8 mouse cellular contexts compared by ENCODE assay signal in genomic region chr4:46989842-46990241, GRCm38 (mm10). TPM values are rescaled to one million over a fixed set of nuclear protein-coding genes. Genes with fewer than 3 reads are reported as not detected.
DNase-seq lines count a peak whose midpoint lies in the region; ATAC-seq and TF ChIP-seq lines count a peak whose summit lies in the region.

No protein-coding gene starts in this region.

- TF ChIP-seq CTCF in E14TG2a.4 (conservative IDR thresholded peaks at IDR 0.05; ENCODE audit: low read length), result peak; percentile 3; the same call in 1 of the 2 replicates

- peak overlapping the region; percentile 78 for H3K4me3 ChIP-seq in E14TG2a.4 (replicated peaks; ENCODE audit: low read length)
- no peak overlapping the region for H3K4me3 ChIP-seq in embryonic facial prominence, embryonic 11.5 days (ENCODE audit: low read depth, low read length)
- no peak overlapping the region for H3K4me3 ChIP-seq in intestine, embryonic 14.5 days (ENCODE audit: low read depth, low read length)
- H3K4me3 ChIP-seq in neural tube, embryonic 14.5 days (ENCODE audit: low read depth, low read length), result peak overlapping the region; percentile 69

- no peak overlapping the region for H3K4me2 ChIP-seq in embryonic facial prominence, embryonic 11.5 days (ENCODE audit: low read depth, low read length)
- H3K4me2 ChIP-seq in intestine, embryonic 14.5 days (ENCODE audit: low read length), result no peak overlapping the region
- peak overlapping the region; percentile 79 for H3K4me2 ChIP-seq in neural tube, embryonic 14.5 days (ENCODE audit: low read depth, low read length)

- H3K27ac ChIP-seq in embryonic facial prominence, embryonic 11.5 days (replicated peaks; ENCODE audit: low read depth, low read length), result no peak overlapping the region
- no peak overlapping the region for H3K27ac ChIP-seq in intestine, embryonic 14.5 days (ENCODE audit: low read depth)
- H3K27ac ChIP-seq in neural tube, embryonic 14.5 days (ENCODE audit: low read depth, low read length), result no peak overlapping the region; the same call in 1 of the 2 replicates

- 2% methylated on average over 17 of the region's 17 CpGs for WGBS in embryonic facial prominence, embryonic 11.5 days
- 2% methylated on average over 17 of the region's 17 CpGs for WGBS in intestine, embryonic 14.5 days
- 2% methylated on average over 17 of the region's 17 CpGs for WGBS in neural tube, embryonic 14.5 days

- H3K4me1 ChIP-seq in E14TG2a.4 (replicated peaks; ENCODE audit: low read depth, low read length), result peaks cover 22% of the 10 kb centered on the region
- H3K4me1 ChIP-seq in embryonic facial prominence, embryonic 11.5 days (ENCODE audit: control insufficient read depth, insufficient read depth, low read length), result peaks cover 2% of the 10 kb centered on the region; the same call in 1 of the 2 replicates
- H3K4me1 ChIP-seq in intestine, embryonic 14.5 days (replicated peaks; ENCODE audit: control insufficient read depth, insufficient read depth, low read length), result peaks cover 6% of the 10 kb centered on the region; the same call in 1 of the 2 replicates
- peaks cover 7% of the 10 kb centered on the region; the same call in 1 of the 2 replicates for H3K4me1 ChIP-seq in neural tube, embryonic 14.5 days (ENCODE audit: control insufficient read depth, insufficient read depth, low read length)

- DNase-seq in R1 (ENCODE audit: low read depth, low spot score), result peak; percentile 81
- peak; percentile 76 for DNase-seq in embryonic facial prominence, embryonic 11.5 days (ENCODE audit: low spot score)
- peak; percentile 74 for DNase-seq in intestine, embryonic 14.5 days (ENCODE audit: low spot score)
- peak; percentile 83 for DNase-seq in left cerebral cortex, postnatal 4 days
- DNase-seq in spleen, adult 12 weeks (ENCODE audit: low spot score), result no peak

- H3K9ac ChIP-seq in embryonic facial prominence, embryonic 11.5 days (replicated peaks; ENCODE audit: low read length), result no peak overlapping the region
- no peak overlapping the region for H3K9ac ChIP-seq in intestine, embryonic 14.5 days (ENCODE audit: low read length)
- H3K9ac ChIP-seq in neural tube, embryonic 14.5 days (replicated peaks; ENCODE audit: low read depth, low read length), result peak overlapping the region; percentile 67

- ATAC-seq in embryonic facial prominence, embryonic 11.5 days (replicated peaks; ENCODE audit: insufficient number of reproducible peaks, low FRiP score, low TSS enrichment, low read depth), result no peak; the same call in 1 of the 2 replicates
- no peak for ATAC-seq in intestine, embryonic 14.5 days (replicated peaks; ENCODE audit: low FRiP score, low TSS enrichment, low read depth)
- ATAC-seq in neural tube, embryonic 14.5 days (ENCODE audit: low read depth), result peak; percentile 55
- no peak; the same call in 1 of the 2 replicates for ATAC-seq in granulocyte monocyte progenitor cell, adult 5-6 weeks (replicated peaks; ENCODE audit: poor library complexity, severe bottlenecking)

- no peaks in the 10 kb centered on the region for H3K36me3 ChIP-seq in E14TG2a.4 (ENCODE audit: insufficient read depth, low read length)
- H3K36me3 ChIP-seq in embryonic facial prominence, embryonic 11.5 days (replicated peaks; ENCODE audit: control insufficient read depth, insufficient read depth, low read depth, low read length), result no peaks in the 10 kb centered on the region
- no peaks in the 10 kb centered on the region for H3K36me3 ChIP-seq in intestine, embryonic 14.5 days (ENCODE audit: control insufficient read depth, insufficient read depth, low read length)
- no peaks in the 10 kb centered on the region for H3K36me3 ChIP-seq in neural tube, embryonic 14.5 days (ENCODE audit: control insufficient read depth, insufficient read depth, low read length)

- H3K27me3 ChIP-seq in E14TG2a.4 (ENCODE audit: insufficient read depth, low read length), result peaks cover 86% of the 10 kb centered on the region
- peaks cover 42% of the 10 kb centered on the region for H3K27me3 ChIP-seq in embryonic facial prominence, embryonic 11.5 days (ENCODE audit: control insufficient read depth, insufficient read depth, low read length)
- H3K27me3 ChIP-seq in intestine, embryonic 14.5 days (replicated peaks; ENCODE audit: control insufficient read depth, insufficient read depth, low read length), result peaks cover 69% of the 10 kb centered on the region
- H3K27me3 ChIP-seq in neural tube, embryonic 14.5 days (ENCODE audit: control insufficient read depth, insufficient read depth, low read length), result peaks cover 21% of the 10 kb centered on the region

- H3K9me3 ChIP-seq in E14TG2a.4 (ENCODE audit: low read length), result no peaks in the 10 kb centered on the region
- no peaks in the 10 kb centered on the region for H3K9me3 ChIP-seq in embryonic facial prominence, embryonic 11.5 days (replicated peaks; ENCODE audit: control insufficient read depth, low read length)
- no peaks in the 10 kb centered on the region for H3K9me3 ChIP-seq in intestine, embryonic 14.5 days (ENCODE audit: control insufficient read depth, low read length)
- H3K9me3 ChIP-seq in neural tube, embryonic 14.5 days (ENCODE audit: control insufficient read depth, low read length), result no peaks in the 10 kb centered on the region

- intact Hi-C loops in left cerebral cortex, postnatal 4 days (cut with DNase I), result no loop called here

RNA-seq across cellular contexts. Expression of gene Gabbr2, which starts 1.8 kb away (rescaled TPM):
- polyA plus RNA-seq in embryonic facial prominence, embryonic 11.5 days (2014; fragmentation: Nextera tagmentation; extraction: Ambion mirVana), result 0.25 and 0.28 TPM in 2 replicates
- polyA plus RNA-seq in intestine, embryonic 14.5 days (2014; fragmentation: Nextera tagmentation; extraction: Ambion mirVana), result 0.16 and 0.31 TPM in 2 replicates
- 100 to 1,000 TPM; 134 to 144 TPM for total RNA-seq in left cerebral cortex, postnatal 4 days (2021)
- 12.2 and 16.4 TPM in 2 replicates for polyA plus RNA-seq in neural tube, embryonic 14.5 days (2014; fragmentation: Nextera tagmentation; extraction: Ambion mirVana)
- not detected in 2 replicates for total RNA-seq in granulocyte monocyte progenitor cell, adult 5-6 weeks (2014; fragmentation: Nextera tagmentation)
- not detected in 2 replicates for total RNA-seq in granulocyte monocyte progenitor cell, adult 5-6 weeks (2017)

Comparison
In these comparisons a context has a peak if more than half of its experiments do, and no peak if none do; other contexts are left out.
1. H3K4me3 ChIP-seq: peak in E14TG2a.4 (single experiment) and neural tube, embryonic 14.5 days (single experiment); none in embryonic facial prominence, embryonic 11.5 days (single experiment) and intestine, embryonic 14.5 days (single experiment).
2. RNA of gene Gabbr2, which starts 1.8 kb away (polyA plus RNA-seq): 12.2 to 16.4 TPM in neural tube, embryonic 14.5 days; 0.25 to 0.28 TPM in embryonic facial prominence, embryonic 11.5 days and 0.16 to 0.31 TPM in intestine, embryonic 14.5 days; every median in the first group is over 10 times any median in the second.